Mouse (Mus musculus) testis, adult 2 months (tissue): ENCODE results near the gene Ccdc47.

Experiments used
- CTCF ChIP-seq: fragments of 200-500 bp; IDR thresholded peaks from 2 replicates; pipeline ENCODE4 v1.5.1; 2012; ENCODE audit warnings: low read depth, mild to moderate bottlenecking, inconsistent platforms, low read length, moderate library complexity; ENCODE audit not compliant: control insufficient read depth, insufficient read depth, insufficient replicate concordance
- POLR2A ChIP-seq: fragments of 200-500 bp; IDR thresholded peaks from 2 replicates; pipeline ENCODE4 v1.6.1; 2012; ENCODE audit warnings: low read depth, mild to moderate bottlenecking, inconsistent platforms, low read length, moderate library complexity; ENCODE audit not compliant: control insufficient read depth

- no peak for TF ChIP-seq CTCF
- TF ChIP-seq POLR2A: no peak
These were observed 40.6 kb upstream of the Ccdc47 start for GRCm38 (mm10) chr11:106256775-106257174.
